Mouse (Mus musculus) left cerebral cortex, postnatal 10 days (tissue): ENCODE results near the gene Hephl1. TPM values are rescaled to one million over a fixed set of nuclear protein-coding genes. Genes with fewer than 3 reads are reported as not detected.

Experiments
- DNase-seq, 2 experiments: peaks; one replicate each; pipeline ENCODE4 v3.0.0; 2021 to 2022; ENCODE audit warnings: low spot score in 2 of 2, mixed read lengths in 1 of 2; ENCODE audit errors: extremely low spot score in 1 of 2
- intact Hi-C: fragments of 180-260 bp; cut with DNase I; formaldehyde crosslinking; loops from one replicate; pipeline ENCODE4 v1.15.1; 2025
- total RNA-seq, 2 experiments: library from RNA; stranded (reverse); gene quantifications; 2 replicates each; pipeline ENCODE4 v1.2.3; 2021

Gene Hephl1
- total RNA-seq, 2 experiments from 2014 or later = not detected

GRCm38 (mm10) chr9:15067995-15068685, 43.8 kb downstream of the Hephl1 start:
- intact Hi-C loops = no loop called here
- no peak for DNase-seq

GRCm38 (mm10) chr9:15064176-15064575, 47.7 kb downstream of the Hephl1 start:
- DNase-seq = no peak
- intact Hi-C loops = no loop called here

GRCm38 (mm10) chr9:15060847-15061246, 51.1 kb downstream of the Hephl1 start:
- DNase-seq = no peak
- intact Hi-C loops = no loop called here

- DNase-seq = no peak
- intact Hi-C loops = no loop called here
Observed at GRCm38 (mm10) chr9:15060026-15060425, 51.9 kb downstream of the Hephl1 start.

- no peak for DNase-seq
- intact Hi-C loops = no loop called here
Observed at GRCm38 (mm10) chr9:15045740-15046139, 66.2 kb downstream of the Hephl1 start.

GRCm38 (mm10) chr9:15045084-15045669, 66.7 kb downstream of the Hephl1 start, which contains the start of gene Panx1:
Gene Panx1 (minus strand): TSS chr9:15045478.
- intact Hi-C loops = no loop called here
- peak; percentile 50 to 85 for DNase-seq

GRCm38 (mm10) chr9:15044391-15045083, 67.4 kb downstream of the Hephl1 start:
- intact Hi-C loops = no loop called here
- no peak for DNase-seq

GRCm38 (mm10) chr9:15041556-15041955, 70.4 kb downstream of the Hephl1 start:
- intact Hi-C loops = no loop called here
- no peak for DNase-seq

GRCm38 (mm10) chr9:15039848-15040247, 72.1 kb downstream of the Hephl1 start:
- intact Hi-C loops = loop anchor here (10.0 kb wide), 1 partner anchor 125 kb away; no protein-coding TSS in a partner anchor

GRCm38 (mm10) chr9:15037704-15038103, 74.2 kb downstream of the Hephl1 start:
- intact Hi-C loops = loop anchor here (10.0 kb wide), 1 partner anchor 127 kb away; no protein-coding TSS in a partner anchor
- no peak for DNase-seq

More at GRCm38 (mm10) chr9:15039848-15040247, 72.1 kb downstream of the Hephl1 start:
- DNase-seq = no peak

GRCm38 (mm10) chr9:15037237-15037636, 74.7 kb downstream of the Hephl1 start:
- DNase-seq = no peak
- intact Hi-C loops = loop anchor here (10.0 kb wide), 1 partner anchor 128 kb away; no protein-coding TSS in a partner anchor

GRCm38 (mm10) chr9:15036807-15037206, 75.1 kb downstream of the Hephl1 start:
- DNase-seq = no peak
- intact Hi-C loops = loop anchor here (10.0 kb wide), 1 partner anchor 128 kb away; no protein-coding TSS in a partner anchor

- intact Hi-C loops = loop anchor here (10.0 kb wide), 1 partner anchor 128 kb away; no protein-coding TSS in a partner anchor
- no peak for DNase-seq
Observed at GRCm38 (mm10) chr9:15036405-15036804, 75.5 kb downstream of the Hephl1 start.

GRCm38 (mm10) chr9:15035979-15036378, 75.9 kb downstream of the Hephl1 start:
- no peak for DNase-seq
- intact Hi-C loops = loop anchor here (10.0 kb wide), 1 partner anchor 129 kb away; no protein-coding TSS in a partner anchor

- intact Hi-C loops = loop anchor here (5.0 to 10.0 kb wide), 2 partner anchors 130 to 178 kb away; no protein-coding TSS in a partner anchor
- DNase-seq = no peak
Observed at GRCm38 (mm10) chr9:15034546-15035273, 77.2 kb downstream of the Hephl1 start.

- DNase-seq = no peak
Observed at GRCm38 (mm10) chr9:15033568-15034160, 78.2 kb downstream of the Hephl1 start.

GRCm38 (mm10) chr9:15032797-15033196, 79.1 kb downstream of the Hephl1 start:
- no peak for DNase-seq
- intact Hi-C loops = loop anchor here (5.0 to 10.0 kb wide), 2 partner anchors 132 to 180 kb away; no protein-coding TSS in a partner anchor

More at GRCm38 (mm10) chr9:15033568-15034160, 78.2 kb downstream of the Hephl1 start:
- intact Hi-C loops = loop anchor here (5.0 to 10.0 kb wide), 2 partner anchors 131 to 179 kb away; no protein-coding TSS in a partner anchor

GRCm38 (mm10) chr9:15030771-15031170, 81.1 kb downstream of the Hephl1 start:
- intact Hi-C loops = loop anchor here (5.0 to 10.0 kb wide), 2 partner anchors 134 to 182 kb away; no protein-coding TSS in a partner anchor

More at GRCm38 (mm10) chr9:15030771-15031170, 81.1 kb downstream of the Hephl1 start:
- peak in 1 of 2 experiments; percentile 63 for DNase-seq
